Mouse (Mus musculus): ENCODE measurements around the gene Polr1c. TPM values are rescaled to one million over a fixed set of nuclear protein-coding genes. Genes with fewer than 3 reads are reported as not detected.

The Polr1c gene
- polyA plus RNA-seq, 1 experiment from 2014 or later: 87.9 TPM

MicroRNAs encoded within 50 kb of the gene (microRNA counts, 519-probe panel; counts per million panel counts)
- not detected for microRNA mmu-miR-693-3p
- microRNA mmu-miR-693-5p: not detected

Small RNAs within 50 kb of the gene (microRNA-seq; reads per million reads assigned to microRNA genes)
- not detected for gene Mir693

Other genes with a start within 250 kb of the Polr1c start
- gene Vegfa, start 215.7 kb downstream of the Polr1c start, polyA plus RNA-seq (2014; fragmentation: Nextera tagmentation; extraction: Ambion mirVana): 6.8 and 8.1 TPM in 2 replicates
- 132 and 141 TPM in 2 replicates for gene Mrps18a, start 137.1 kb downstream of the Polr1c start, polyA plus RNA-seq (2014; fragmentation: Nextera tagmentation; extraction: Ambion mirVana)
- gene Rsph9, start 103.8 kb downstream of the Polr1c start, polyA plus RNA-seq (2014; fragmentation: Nextera tagmentation; extraction: Ambion mirVana): 13.1 and 15.8 TPM in 2 replicates
- gene Mad2l1bp, start 94.5 kb downstream of the Polr1c start, polyA plus RNA-seq (2014; fragmentation: Nextera tagmentation; extraction: Ambion mirVana): 32.2 and 35.3 TPM in 2 replicates
- gene Gtpbp2, start 87.0 kb downstream of the Polr1c start, polyA plus RNA-seq (2014; fragmentation: Nextera tagmentation; extraction: Ambion mirVana): 33.0 and 36.3 TPM in 2 replicates
- 14.3 and 14.7 TPM in 2 replicates for gene Polh, start 45.4 kb downstream of the Polr1c start, polyA plus RNA-seq (2014; fragmentation: Nextera tagmentation; extraction: Ambion mirVana)
- 47.9 and 48.4 TPM in 2 replicates for gene Xpo5, start 45.3 kb downstream of the Polr1c start, polyA plus RNA-seq (2014; fragmentation: Nextera tagmentation; extraction: Ambion mirVana)
- gene Yipf3, start within 50 bp of the Polr1c start, polyA plus RNA-seq (2014; fragmentation: Nextera tagmentation; extraction: Ambion mirVana): 104 and 106 TPM in 2 replicates
- 0.55 and 0.85 TPM in 2 replicates for gene Lrrc73, start 5.5 kb upstream of the Polr1c start, polyA plus RNA-seq (2014; fragmentation: Nextera tagmentation; extraction: Ambion mirVana)
- gene Tjap1, start 35.0 kb upstream of the Polr1c start, polyA plus RNA-seq (2014; fragmentation: Nextera tagmentation; extraction: Ambion mirVana): 46.4 and 48.8 TPM in 2 replicates
- gene Dlk2, start 49.4 kb upstream of the Polr1c start, polyA plus RNA-seq (2014; fragmentation: Nextera tagmentation; extraction: Ambion mirVana): 2.8 and 3.9 TPM in 2 replicates
- 4.6 and 4.9 TPM in 2 replicates for gene Abcc10, start 80.3 kb upstream of the Polr1c start, polyA plus RNA-seq (2014; fragmentation: Nextera tagmentation; extraction: Ambion mirVana)
- gene Zfp318, start 135.7 kb upstream of the Polr1c start, polyA plus RNA-seq (2014; fragmentation: Nextera tagmentation; extraction: Ambion mirVana): 12.7 and 16.5 TPM in 2 replicates
- gene Crip3, start 180.9 kb upstream of the Polr1c start, polyA plus RNA-seq (2014; fragmentation: Nextera tagmentation; extraction: Ambion mirVana): 1.3 and 1.7 TPM in 2 replicates
- gene Slc22a7, start 190.4 kb upstream of the Polr1c start, polyA plus RNA-seq (2014; fragmentation: Nextera tagmentation; extraction: Ambion mirVana): not detected in 2 replicates
- gene Ttbk1, start 239.6 kb upstream of the Polr1c start, polyA plus RNA-seq (2014; fragmentation: Nextera tagmentation; extraction: Ambion mirVana): 0.25 and 0.27 TPM in 2 replicates
- 56.3 and 65.5 TPM in 2 replicates for gene Dnph1, start 248.7 kb upstream of the Polr1c start, polyA plus RNA-seq (2014; fragmentation: Nextera tagmentation; extraction: Ambion mirVana)

Measured in stomach, embryonic 14.5 days (tissue).